Mouse (Mus musculus) ovary, postnatal 10 days (tissue): ENCODE measurements around the gene 9030624G23Rik.
A peak's percentile ranks its signal among the peaks of the same experiment; 100 is the strongest.
"Not testable (repeated sequence)": the region's sequence is repeated elsewhere in the genome, so short reads cannot be mapped to it uniquely, and the experiment has no call there.

Experiments used
- DNase-seq: peaks from one replicate; pipeline ENCODE4 v3.0.0; 2022; ENCODE audit warnings: low spot score

9030624G23Rik gene

GRCm38 (mm10) chr12:24097108-24097520 lies at the start of gene 9030624G23Rik:
Gene 9030624G23Rik, minus strand, starts transcription at chr12:24097246.
- peak; percentile 43 for DNase-seq

- DNase-seq = not testable (repeated sequence)
Measured at GRCm38 (mm10) chr12:24083096-24083495, 13.9 kb downstream of the 9030624G23Rik start.
